Mouse (Mus musculus): Measurements from ENCODE around the gene Gramd1c. TPM values are rescaled to one million over a fixed set of nuclear protein-coding genes. Genes with fewer than 3 reads are reported as not detected.

Gene Gramd1c
- polyA plus RNA-seq, 1 experiment, result 0.06 TPM

- no peak for TF ChIP-seq USF1 (IDR thresholded peaks at IDR 0.05; ENCODE audit: low read depth)
- H3K79me2 ChIP-seq (ENCODE audit: control insufficient read depth, insufficient read depth), result no peaks in the 10 kb centered on the region
- no peak overlapping the region for H3K4me2 ChIP-seq (ENCODE audit: low read depth)
Measured at GRCm38 (mm10) chr16:44017707-44018106, 45.4 kb downstream of the Gramd1c start.

GRCm38 (mm10) chr16:44016164-44016563 is 47.0 kb downstream of the Gramd1c start:
- Histone ChIP-seq H3K4me3 (no peak overlapping the region), H3K27me3 (ENCODE audit: control insufficient read depth, insufficient read depth, insufficient read length) (no peaks in the 10 kb centered on the region), H3K36me3 (ENCODE audit: control insufficient read depth, insufficient read depth) (no peaks in the 10 kb centered on the region), H3K4me2 (ENCODE audit: low read depth) (no peak overlapping the region), H3K79me2 (ENCODE audit: control insufficient read depth, insufficient read depth) (no peaks in the 10 kb centered on the region), H3ac (ENCODE audit: control insufficient read depth, insufficient read length) (no peak overlapping the region)
- TF ChIP-seq POLR2A (IDR thresholded peaks at IDR 0.05; ENCODE audit: insufficient read length, low read depth), result no peak
- no peak for TF ChIP-seq TCF12 (IDR thresholded peaks at IDR 0.05; ENCODE audit: insufficient read depth, poor library complexity, severe bottlenecking)
- no peak for TF ChIP-seq MAX (IDR thresholded peaks at IDR 0.05; ENCODE audit: low read depth)
- no peak for TF ChIP-seq SRF (IDR thresholded peaks at IDR 0.05; ENCODE audit: control insufficient read depth, insufficient read length, low read depth)
- TF ChIP-seq MYOD1 (IDR thresholded peaks at IDR 0.05; ENCODE audit: control insufficient read depth in 1 of 3, insufficient read length in 2 of 3, low read depth in 2 of 3), result no peak
- no peak for TF ChIP-seq CEBPB (IDR thresholded peaks at IDR 0.05; ENCODE audit: insufficient read depth, poor library complexity, severe bottlenecking)
- TF ChIP-seq POLR2AphosphoS2 (IDR thresholded peaks at IDR 0.05; ENCODE audit: insufficient read length, low read depth), result no peak
- no peak for TF ChIP-seq USF1 (IDR thresholded peaks at IDR 0.05; ENCODE audit: low read depth)
- TF ChIP-seq MYOG (IDR thresholded peaks at IDR 0.05; ENCODE audit: control insufficient read depth in 1 of 3, insufficient read depth in 1 of 3, insufficient read length in 2 of 3, low read depth in 2 of 3), result no peak
- no peak for TF ChIP-seq REST (IDR thresholded peaks at IDR 0.05; ENCODE audit: insufficient read depth, insufficient read length)
- no peak for TF ChIP-seq TCF3 (IDR thresholded peaks at IDR 0.05; ENCODE audit: insufficient read length, low read depth)
- no peak for TF ChIP-seq E2F4 (IDR thresholded peaks at IDR 0.05; ENCODE audit: insufficient read depth)

More at GRCm38 (mm10) chr16:44017707-44018106, 45.4 kb downstream of the Gramd1c start:
- Histone ChIP-seq H3ac (ENCODE audit: control insufficient read depth, insufficient read length) (no peak overlapping the region), H3K4me3 (no peak overlapping the region), H3K36me3 (ENCODE audit: control insufficient read depth, insufficient read depth) (no peaks in the 10 kb centered on the region), H3K27me3 (ENCODE audit: control insufficient read depth, insufficient read depth, insufficient read length) (no peaks in the 10 kb centered on the region)

- Histone ChIP-seq H3K36me3 (ENCODE audit: control insufficient read depth, insufficient read depth) (no peaks in the 10 kb centered on the region), H3K27me3 (ENCODE audit: control insufficient read depth, insufficient read depth, insufficient read length) (no peaks in the 10 kb centered on the region), H3ac (ENCODE audit: control insufficient read depth, insufficient read length) (no peak overlapping the region), H3K4me3 (no peak overlapping the region), H3K79me2 (ENCODE audit: control insufficient read depth, insufficient read depth) (no peaks in the 10 kb centered on the region), H3K4me2 (ENCODE audit: low read depth) (no peak overlapping the region)
- TF ChIP-seq TCF3 (IDR thresholded peaks at IDR 0.05; ENCODE audit: insufficient read length, low read depth) (no peak), USF1 (IDR thresholded peaks at IDR 0.05; ENCODE audit: low read depth) (no peak), CEBPB (IDR thresholded peaks at IDR 0.05; ENCODE audit: insufficient read depth, poor library complexity, severe bottlenecking) (no peak), E2F4 (IDR thresholded peaks at IDR 0.05; ENCODE audit: insufficient read depth) (no peak), REST (IDR thresholded peaks at IDR 0.05; ENCODE audit: insufficient read depth, insufficient read length) (no peak), POLR2AphosphoS2 (IDR thresholded peaks at IDR 0.05; ENCODE audit: insufficient read length, low read depth) (no peak), TCF12 (IDR thresholded peaks at IDR 0.05; ENCODE audit: insufficient read depth, poor library complexity, severe bottlenecking) (no peak), MYOD1 (IDR thresholded peaks at IDR 0.05; ENCODE audit: control insufficient read depth in 1 of 3, insufficient read length in 2 of 3, low read depth in 2 of 3) (no peak), SRF (IDR thresholded peaks at IDR 0.05; ENCODE audit: control insufficient read depth, insufficient read length, low read depth) (no peak), MYOG (IDR thresholded peaks at IDR 0.05; ENCODE audit: control insufficient read depth in 1 of 3, insufficient read depth in 1 of 3, insufficient read length in 2 of 3, low read depth in 2 of 3) (no peak)
Measured at GRCm38 (mm10) chr16:44015416-44016158, 47.6 kb downstream of the Gramd1c start.

DNA sequence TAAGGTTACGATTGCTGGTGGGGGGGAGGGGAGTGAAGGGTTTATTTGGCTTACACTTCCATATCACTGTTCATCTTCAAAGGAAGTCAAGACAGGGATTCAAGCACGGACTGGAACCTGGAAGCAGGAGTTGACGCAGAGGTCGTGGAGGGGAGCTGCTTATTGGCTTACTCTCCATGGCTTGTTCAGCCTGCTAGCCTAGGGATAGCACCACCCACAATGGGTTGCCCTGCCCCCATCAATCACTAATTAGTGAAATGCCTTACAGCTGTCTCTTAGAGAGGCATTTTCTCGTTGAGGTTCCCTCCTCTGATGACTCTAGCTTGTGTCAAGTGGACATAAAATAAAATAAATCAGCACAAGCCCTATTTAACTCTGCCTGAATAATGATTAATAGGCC is 52.1 kb downstream of the Gramd1c start:
- H3K4me3 ChIP-seq, result no peak overlapping the region
- no peaks in the 10 kb centered on the region for H3K79me2 ChIP-seq (ENCODE audit: control insufficient read depth, insufficient read depth)
- TF ChIP-seq TCF3 (IDR thresholded peaks at IDR 0.05; ENCODE audit: insufficient read length, low read depth) (no peak), SRF (IDR thresholded peaks at IDR 0.05; ENCODE audit: control insufficient read depth, insufficient read length, low read depth) (no peak)
- no peaks in the 10 kb centered on the region for H3K36me3 ChIP-seq (ENCODE audit: control insufficient read depth, insufficient read depth)
- H3ac ChIP-seq (ENCODE audit: control insufficient read depth, insufficient read length), result no peak overlapping the region
- no peaks in the 10 kb centered on the region for H3K27me3 ChIP-seq (ENCODE audit: control insufficient read depth, insufficient read depth, insufficient read length)
- no peak overlapping the region for H3K4me2 ChIP-seq (ENCODE audit: low read depth)

DNA sequence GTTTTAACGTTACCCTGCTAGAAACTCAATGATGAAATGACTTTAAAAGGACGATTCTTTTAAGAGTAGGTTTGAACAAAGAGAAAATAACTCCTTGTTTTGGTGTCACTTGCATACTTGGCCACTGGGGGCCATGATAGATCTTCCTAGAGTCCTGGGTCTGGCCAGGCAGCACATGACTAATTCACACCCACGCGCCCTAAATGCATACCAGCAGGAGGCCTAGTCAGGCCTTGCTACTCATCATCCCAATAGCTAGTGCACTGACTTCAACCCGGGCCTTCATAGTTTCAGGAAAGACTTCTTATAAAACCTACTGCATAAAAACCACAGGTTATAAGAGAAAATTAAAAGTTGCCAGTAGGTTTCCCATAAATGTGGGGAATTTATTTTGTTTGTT is 61.1 kb downstream of the Gramd1c start:
- Histone ChIP-seq H3K4me2 (ENCODE audit: low read depth) (no peak overlapping the region), H3K27me3 (ENCODE audit: control insufficient read depth, insufficient read depth, insufficient read length) (peaks cover under 1% of the 10 kb centered on the region), H3K4me3 (no peak overlapping the region), H3K36me3 (ENCODE audit: control insufficient read depth, insufficient read depth) (no peaks in the 10 kb centered on the region), H3K79me2 (ENCODE audit: control insufficient read depth, insufficient read depth) (no peaks in the 10 kb centered on the region), H3ac (ENCODE audit: control insufficient read depth, insufficient read length) (no peak overlapping the region)
- peak; percentile 72 for TF ChIP-seq USF1 (IDR thresholded peaks at IDR 0.05; ENCODE audit: low read depth)
- no peak for TF ChIP-seq MYOD1 (IDR thresholded peaks at IDR 0.05; ENCODE audit: control insufficient read depth in 1 of 3, insufficient read length in 2 of 3, low read depth in 2 of 3)
